Mouse (Mus musculus) cortical plate, adult 2 months (tissue): ENCODE measurements at regions not wholly inside any gene's neighbourhood (a gene's known extent, or its start where the extent isn't known, plus 50 kb on each side); places are given as distances from the start of the nearest gene placed in this dataset.

Source experiments
- CTCF ChIP-seq: fragments of 200-500 bp; IDR thresholded peaks from 2 replicates; pipeline ENCODE4 v1.5.1; 2011; ENCODE audit warnings: mild to moderate bottlenecking, control low read depth, low read length; ENCODE audit not compliant: insufficient read depth; ENCODE audit errors: extremely low read depth
- POLR2A ChIP-seq: fragments of 200-500 bp; IDR thresholded peaks from 2 replicates; pipeline ENCODE4 v1.6.1; 2011; ENCODE audit warnings: mild to moderate bottlenecking, low read length, control low read depth; ENCODE audit not compliant: insufficient read depth; ENCODE audit errors: extremely low read depth

- no peak for TF ChIP-seq CTCF
- TF ChIP-seq POLR2A: no peak
These were observed 178.4 kb upstream of the Otx2 start for GRCm38 (mm10) chr14:48852061-48852460.
